Mouse (Mus musculus) testis, adult 2 months (tissue): ENCODE data around the gene Cyth3.
A peak's percentile ranks its signal among the peaks of the same experiment; 100 is the strongest.

Source experiments
- CTCF ChIP-seq: fragments of 200-500 bp; IDR thresholded peaks from 2 replicates; pipeline ENCODE4 v1.5.1; 2012; ENCODE audit warnings: low read depth, mild to moderate bottlenecking, inconsistent platforms, low read length, moderate library complexity; ENCODE audit not compliant: control insufficient read depth, insufficient read depth, insufficient replicate concordance
- POLR2A ChIP-seq: fragments of 200-500 bp; IDR thresholded peaks from 2 replicates; pipeline ENCODE4 v1.6.1; 2012; ENCODE audit warnings: low read depth, mild to moderate bottlenecking, inconsistent platforms, low read length, moderate library complexity; ENCODE audit not compliant: control insufficient read depth

- TF ChIP-seq POLR2A (no peak), CTCF (peak; percentile 30; the same call in 1 of the 2 replicates)
Measured at GRCm38 (mm10) chr5:143669393-143669792, 47.1 kb downstream of the Cyth3 start.
